Mouse (Mus musculus): ENCODE measurements around the gene Patj. TPM values are rescaled to one million over a fixed set of nuclear protein-coding genes. Genes with fewer than 3 reads are reported as not detected.
A peak's percentile ranks its signal among the peaks of the same experiment; 100 is the strongest.

Patj gene
- total RNA-seq, 2 experiments from 2014 or later = 5.2 to 8.7 TPM

- no peak for DNase-seq (ENCODE audit: low spot score in 2 of 2)
Observed at GRCm38 (mm10) chr4:98638731-98639130, 243.1 kb downstream of the Patj start.

- DNase-seq (ENCODE audit: low spot score in 2 of 2) = no peak
Observed at GRCm38 (mm10) chr4:98653650-98654049, 258.1 kb downstream of the Patj start.

- DNase-seq (ENCODE audit: low spot score in 2 of 2) = no peak
Observed at GRCm38 (mm10) chr4:98654419-98654821, 258.8 kb downstream of the Patj start.

- no peak for DNase-seq (ENCODE audit: low spot score in 2 of 2)
Observed at GRCm38 (mm10) chr4:98656759-98657158, 261.2 kb downstream of the Patj start.

GRCm38 (mm10) chr4:98659032-98659431, 263.4 kb downstream of the Patj start:
- no peak for DNase-seq (ENCODE audit: low spot score in 2 of 2)

GRCm38 (mm10) chr4:98660534-98660933, 264.9 kb downstream of the Patj start:
- no peak for DNase-seq (ENCODE audit: low spot score in 2 of 2)

- no peak for DNase-seq (ENCODE audit: low spot score in 2 of 2)
Observed at GRCm38 (mm10) chr4:98665884-98666283, 270.3 kb downstream of the Patj start.

- no peak for DNase-seq (ENCODE audit: low spot score in 2 of 2)
Observed at GRCm38 (mm10) chr4:98666451-98666850, 270.9 kb downstream of the Patj start.

GRCm38 (mm10) chr4:98667009-98667408, 271.4 kb downstream of the Patj start:
- no peak for DNase-seq (ENCODE audit: low spot score in 2 of 2)

GRCm38 (mm10) chr4:98677506-98677905, 281.9 kb downstream of the Patj start:
- no peak for DNase-seq (ENCODE audit: low spot score in 2 of 2)

GRCm38 (mm10) chr4:98686678-98687267, 291.2 kb downstream of the Patj start:
- no peak for DNase-seq (ENCODE audit: low spot score in 2 of 2)

GRCm38 (mm10) chr4:98688116-98688515, 292.5 kb downstream of the Patj start:
- DNase-seq (ENCODE audit: low spot score in 2 of 2) = no peak

- DNase-seq (ENCODE audit: low spot score in 2 of 2) = no peak
Observed at GRCm38 (mm10) chr4:98688520-98688919, 292.9 kb downstream of the Patj start.

GRCm38 (mm10) chr4:98689988-98690387, 294.4 kb downstream of the Patj start:
- DNase-seq (ENCODE audit: low spot score in 2 of 2) = no peak

- DNase-seq (ENCODE audit: low spot score in 2 of 2) = no peak
Observed at GRCm38 (mm10) chr4:98693465-98694185, 298.0 kb downstream of the Patj start.

GRCm38 (mm10) chr4:98697932-98698331, 302.3 kb downstream of the Patj start:
- DNase-seq (ENCODE audit: low spot score in 2 of 2) = no peak

- DNase-seq (ENCODE audit: low spot score in 2 of 2) = no peak
Observed at GRCm38 (mm10) chr4:98698921-98699320, 303.3 kb downstream of the Patj start.

GRCm38 (mm10) chr4:98700156-98700555, 304.6 kb downstream of the Patj start:
- DNase-seq (ENCODE audit: low spot score in 2 of 2) = no peak

GRCm38 (mm10) chr4:98702201-98702894, 306.8 kb downstream of the Patj start:
- DNase-seq (ENCODE audit: low spot score in 2 of 2) = peak; percentile 83 to 86

GRCm38 (mm10) chr4:98710891-98711290, 315.3 kb downstream of the Patj start:
- no peak for DNase-seq (ENCODE audit: low spot score in 2 of 2)

- DNase-seq (ENCODE audit: low spot score in 2 of 2) = peak in 1 of 2 experiments; percentile 31
Observed at GRCm38 (mm10) chr4:98717735-98718546, 322.4 kb downstream of the Patj start.

- no peak for DNase-seq (ENCODE audit: low spot score in 2 of 2)
Observed at GRCm38 (mm10) chr4:98718547-98718917, 322.9 kb downstream of the Patj start.

Data from layer of hippocampus, postnatal 10 days (tissue).